Mouse (Mus musculus) hindbrain, postnatal 0 days (tissue): ENCODE results near the gene Iffo1. TPM values are rescaled to one million over a fixed set of nuclear protein-coding genes. Genes with fewer than 3 reads are reported as not detected.

ENCODE experiments used
- ATAC-seq: fragments of 200-750 bp; cut with Nextera tagmentation; 2 replicates; pipeline ENCODE4 v1.8.0; 2017; ENCODE audit warnings: mild to moderate bottlenecking, moderate TSS enrichment, moderate library complexity
- DNase-seq: peaks from one replicate; pipeline ENCODE4 v3.0.0-alpha.2; 2015; ENCODE audit warnings: low spot score
- H3K27ac ChIP-seq: fragments of 300-500 bp; sonication (generic); 2 replicates; pipeline ENCODE4 v1.5.1; 2014; ENCODE audit warnings: mild to moderate bottlenecking
- H3K27me3 ChIP-seq: fragments of 300-500 bp; sonication (generic); 2 replicates; pipeline ENCODE4 v1.6.1; 2014; ENCODE audit warnings: low read length, mixed read lengths; ENCODE audit not compliant: insufficient read depth
- H3K36me3 ChIP-seq: fragments of 300-500 bp; sonication (generic); 2 replicates; pipeline ENCODE4 v1.6.1; 2014; ENCODE audit warnings: low read length, mixed read lengths; ENCODE audit not compliant: insufficient read depth
- H3K4me1 ChIP-seq: fragments of 300-500 bp; sonication (generic); 2 replicates; pipeline ENCODE4 v1.6.1; 2014; ENCODE audit warnings: antibody characterized with exemption, low read length, mixed read lengths; ENCODE audit not compliant: insufficient read depth
- H3K4me2 ChIP-seq: fragments of 300-500 bp; sonication (generic); 2 replicates; pipeline ENCODE4 v1.6.1; 2014; ENCODE audit warnings: low read depth, mild to moderate bottlenecking, low read length, moderate library complexity, mixed read lengths
- H3K4me3 ChIP-seq: fragments of 300-500 bp; sonication (generic); 2 replicates; pipeline ENCODE4 v1.5.1; 2014; ENCODE audit warnings: low read length
- H3K9ac ChIP-seq: fragments of 300-500 bp; sonication (generic); replicated peaks from 2 replicates; pipeline ENCODE4 v1.6.1; 2014; ENCODE audit warnings: mild to moderate bottlenecking, low read length, moderate library complexity, mixed read lengths
- H3K9me3 ChIP-seq: fragments of 300-500 bp; sonication (generic); 2 replicates; pipeline ENCODE4 v1.6.1; 2016; ENCODE audit warnings: low read length, mixed read lengths
- CTCF ChIP-seq: IDR thresholded peaks from 2 replicates; pipeline ENCODE4 v1.5.1; 2016; ENCODE audit warnings: antibody characterized with exemption, control low read depth, low read depth
- WGBS: fragments of 180-500 bp; shearing (Covaris S2); extraction: QIAGEN DNeasy Blood & Tissue Kit; methylation state at CpG from one replicate; pipeline ENCODE4 v1.1.7; 2014; 5-methylcytosine and 5-hydroxymethylcytosine counted together
- polyA plus RNA-seq: library from polyadenylated mRNA; unstranded; fragments of >200 nt; fragmentation: Nextera tagmentation; extraction: Ambion mirVana; gene quantifications from 2 replicates; pipeline ENCODE4 v1.2.1, GENCODE M21; 2015
- total RNA-seq: library from RNA; depleted of rRNA; stranded (reverse); fragments of >200 nt; gene quantifications from 2 replicates; pipeline ENCODE4 v1.2.3, GENCODE M21; 2014

Gene Iffo1
- total and polyA plus RNA-seq, 2 experiments from 2014 or later = 20.3 to 30.5 TPM

DNA sequence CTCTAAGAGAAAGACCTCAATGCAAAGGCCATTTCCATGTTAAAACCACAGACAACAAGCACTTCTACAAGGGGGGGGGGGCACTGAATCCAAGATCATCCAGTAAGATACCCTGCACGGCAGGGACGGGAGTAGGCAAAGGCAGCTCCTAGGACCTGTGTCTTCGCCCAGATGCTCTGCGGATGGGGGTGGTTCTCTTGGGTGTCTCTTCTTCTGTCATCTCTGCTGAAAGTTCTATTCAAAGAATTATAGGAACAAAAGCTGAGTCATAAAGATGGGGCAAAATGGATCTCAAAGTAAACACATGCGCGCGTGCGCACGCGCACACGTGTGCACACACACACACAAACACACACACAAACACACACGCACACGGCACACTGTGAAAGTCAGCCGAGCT lies 23.0 kb downstream of the Iffo1 start:
- H3K4me2 ChIP-seq = no peak overlapping the region
- peaks cover 23% of the 10 kb centered on the region; the same call in 1 of the 2 replicates for H3K4me1 ChIP-seq
- no peaks in the 10 kb centered on the region for H3K9me3 ChIP-seq
- peak overlapping the region; percentile 90; the same call in 1 of the 2 replicates for H3K27ac ChIP-seq
- no peak overlapping the region for H3K9ac ChIP-seq
- WGBS = 90% methylated on average over 14 of the region's 14 CpGs
- ATAC-seq (no peak), DNase-seq (no peak)
- no peaks in the 10 kb centered on the region for H3K27me3 ChIP-seq
- peaks cover 47% of the 10 kb centered on the region for H3K36me3 ChIP-seq
- no peak overlapping the region for H3K4me3 ChIP-seq
- TF ChIP-seq CTCF = no peak

DNA sequence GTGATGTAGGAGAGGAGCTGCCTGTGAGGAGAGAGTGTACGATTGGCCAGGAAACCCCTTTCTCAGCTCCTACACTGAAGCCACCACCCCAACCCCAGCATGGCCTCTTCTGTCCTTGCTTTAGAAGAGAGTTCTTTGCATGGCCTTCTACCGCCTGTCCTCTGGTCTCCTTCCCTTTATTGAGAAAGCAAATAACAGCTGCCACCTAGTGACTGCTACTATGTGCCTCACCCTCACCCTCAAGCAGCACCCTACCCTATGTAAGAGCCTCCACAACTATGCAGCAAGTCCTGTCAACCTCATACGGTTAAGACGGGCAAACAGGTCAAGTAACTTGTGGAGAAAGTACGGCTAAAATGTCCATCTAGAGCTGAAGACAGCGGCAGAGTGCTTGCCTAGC lies 25.2 kb downstream of the Iffo1 start:
- peak; percentile 16; the same call in 1 of the 2 replicates for TF ChIP-seq CTCF
- Histone ChIP-seq H3K27ac (no peak overlapping the region), H3K36me3 (peaks cover 65% of the 10 kb centered on the region), H3K9ac (no peak overlapping the region), H3K27me3 (no peaks in the 10 kb centered on the region), H3K9me3 (no peaks in the 10 kb centered on the region), H3K4me2 (no peak overlapping the region), H3K4me1 (peaks cover 16% of the 10 kb centered on the region; the same call in 1 of the 2 replicates), H3K4me3 (no peak overlapping the region)
- ATAC-seq (no peak), DNase-seq (no peak)
- WGBS = 82% methylated on average over 6 of the region's 6 CpGs

DNA sequence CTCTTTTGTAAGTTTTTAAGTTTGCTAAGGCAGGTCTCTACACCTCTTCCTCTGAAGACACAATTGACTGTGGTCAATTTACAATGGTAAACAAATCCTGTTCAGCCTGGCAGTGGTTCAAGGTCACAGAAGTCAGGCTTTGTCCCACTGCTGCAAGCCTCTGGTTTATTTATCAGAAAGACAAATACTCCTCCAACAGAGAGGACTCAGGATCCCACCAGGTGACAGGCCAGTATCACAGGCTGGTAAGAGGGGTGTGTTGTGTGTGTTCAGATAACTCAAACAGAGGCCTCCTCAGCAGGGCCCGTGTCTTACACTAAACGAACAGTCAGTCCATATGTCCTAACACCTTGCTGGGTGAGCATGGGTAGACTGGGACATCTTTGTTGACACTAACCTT lies 27.4 kb downstream of the Iffo1 start:
- no peak for TF ChIP-seq CTCF
- WGBS = 74% methylated on average over 2 of the region's 2 CpGs
- no peak overlapping the region for H3K27ac ChIP-seq

DNA sequence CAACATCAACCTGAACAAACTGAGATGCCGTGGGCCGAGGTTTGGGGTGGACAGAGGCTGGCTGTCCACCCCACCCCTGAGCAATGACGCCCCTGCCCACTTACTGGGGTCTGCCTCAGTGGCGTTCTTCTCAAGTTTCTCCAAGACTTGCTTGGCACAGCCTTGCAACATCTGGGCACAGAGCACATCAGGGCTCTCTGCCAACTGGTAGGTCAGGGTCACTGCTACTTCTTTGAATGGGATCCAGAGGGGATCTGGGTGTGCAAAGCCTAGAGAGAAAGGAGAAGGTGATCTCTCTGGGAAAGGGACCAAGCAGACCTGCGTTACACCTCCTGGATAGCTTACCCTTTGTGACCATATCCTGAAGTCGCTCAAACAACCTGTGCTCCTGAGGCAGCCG lies 28.2 kb downstream of the Iffo1 start:
- no peaks in the 10 kb centered on the region for H3K27me3 ChIP-seq
- no peaks in the 10 kb centered on the region for H3K4me1 ChIP-seq
- ATAC-seq (no peak), DNase-seq (no peak)
- no peak overlapping the region for H3K4me2 ChIP-seq
- peaks cover 88% of the 10 kb centered on the region for H3K36me3 ChIP-seq
- no peak overlapping the region for H3K9ac ChIP-seq
- no peak for TF ChIP-seq CTCF
- no peak overlapping the region for H3K27ac ChIP-seq
- no peak overlapping the region for H3K4me3 ChIP-seq
- WGBS = 90% methylated on average over 7 of the region's 7 CpGs
- H3K9me3 ChIP-seq = no peaks in the 10 kb centered on the region

More for the DNA sequence above, 27.4 kb downstream of the Iffo1 start:
- Histone ChIP-seq H3K4me3 (no peak overlapping the region), H3K9ac (no peak overlapping the region), H3K4me2 (no peak overlapping the region), H3K4me1 (0 out of 2 replicates have a peak, but pooled peaks cover 2% of the 10 kb centered on the region), H3K36me3 (peaks cover 85% of the 10 kb centered on the region), H3K27me3 (no peaks in the 10 kb centered on the region), H3K9me3 (no peaks in the 10 kb centered on the region)
- ATAC-seq = no peak
- DNase-seq = no peak

DNA sequence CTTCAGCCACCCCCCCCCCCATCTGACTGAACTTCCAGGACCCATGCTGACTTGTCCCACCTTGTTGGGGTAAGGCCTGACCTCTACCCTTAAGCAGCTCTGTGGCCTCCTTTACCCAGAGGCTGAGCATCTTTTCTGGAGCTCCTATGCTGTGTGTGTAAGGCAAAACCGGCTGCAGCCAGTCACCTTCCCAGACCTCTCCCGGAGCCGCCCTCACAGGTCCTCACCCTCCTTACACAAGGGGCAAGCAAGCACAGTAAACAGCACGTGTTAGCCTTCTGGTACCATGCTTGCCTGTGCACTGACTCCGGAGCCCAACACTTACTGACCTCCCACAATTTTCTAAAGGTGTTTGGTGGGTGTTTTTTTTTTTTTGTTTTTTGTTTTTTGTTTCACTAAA lies 30.4 kb downstream of the Iffo1 start:
- DNase-seq = no peak
- Histone ChIP-seq H3K36me3 (peaks cover 83% of the 10 kb centered on the region), H3K4me2 (no peak overlapping the region), H3K4me3 (no peak overlapping the region), H3K9me3 (no peaks in the 10 kb centered on the region), H3K27ac (no peak overlapping the region), H3K27me3 (no peaks in the 10 kb centered on the region), H3K9ac (no peak overlapping the region), H3K4me1 (no peaks in the 10 kb centered on the region)
- 96% methylated on average over 5 of the region's 5 CpGs for whole genome bisulfite sequencing
- TF ChIP-seq CTCF = no peak
- ATAC-seq = no peak

DNA sequence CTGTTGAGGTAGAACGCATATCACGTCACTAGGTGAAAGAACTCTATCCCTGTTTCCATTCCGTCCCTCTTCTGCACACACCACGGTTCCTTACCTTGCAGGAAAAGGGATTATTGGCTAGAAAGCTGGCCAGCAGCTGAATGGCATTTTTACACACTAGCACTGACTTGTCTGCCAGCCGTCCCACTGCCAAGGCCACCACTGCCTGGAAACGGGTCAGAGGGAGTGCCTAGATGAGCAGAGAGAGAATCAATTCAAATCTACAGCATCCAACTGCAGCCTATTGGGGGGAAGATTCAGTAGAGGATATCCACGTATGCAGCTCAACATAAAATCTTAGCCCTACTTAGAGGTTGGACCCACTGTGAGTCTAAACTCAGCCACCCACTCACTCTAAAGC lies 34.6 kb downstream of the Iffo1 start:
- Histone ChIP-seq H3K4me2 (no peak overlapping the region), H3K27ac (no peak overlapping the region), H3K9me3 (no peaks in the 10 kb centered on the region), H3K4me1 (no peaks in the 10 kb centered on the region), H3K4me3 (no peak overlapping the region), H3K27me3 (no peaks in the 10 kb centered on the region), H3K9ac (no peak overlapping the region), H3K36me3 (peaks cover 72% of the 10 kb centered on the region)
- 87% methylated on average over 7 of the region's 7 CpGs for WGBS
- ATAC-seq (no peak), DNase-seq (no peak)
- TF ChIP-seq CTCF = no peak

DNA sequence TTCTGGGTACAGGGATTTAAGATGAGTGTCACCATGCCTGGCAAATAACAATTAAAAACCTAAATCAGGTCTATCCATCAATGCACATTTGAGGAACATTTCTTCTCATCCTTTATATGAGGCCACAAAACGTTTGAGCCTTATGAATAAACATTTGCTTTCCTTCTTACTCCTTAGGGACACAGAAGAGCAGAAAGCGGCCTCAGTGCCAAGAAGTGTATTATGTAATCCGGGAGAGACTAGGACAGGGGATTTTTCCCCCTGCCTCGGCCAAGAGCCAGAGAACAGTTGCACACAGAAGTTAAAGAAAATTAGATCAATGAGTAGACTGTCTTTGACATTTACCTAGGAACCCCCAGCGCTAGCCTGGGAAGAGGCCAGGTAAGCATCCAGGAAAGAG lies 37.1 kb downstream of the Iffo1 start:
- no peak for ATAC-seq
- H3K27ac ChIP-seq = no peak overlapping the region

More for the DNA sequence above, 37.1 kb downstream of the Iffo1 start:
- WGBS = 59% methylated on average over 5 of the region's 5 CpGs
- Histone ChIP-seq H3K27me3 (no peaks in the 10 kb centered on the region), H3K36me3 (peaks cover 71% of the 10 kb centered on the region), H3K4me2 (no peak overlapping the region), H3K9me3 (no peaks in the 10 kb centered on the region), H3K4me3 (no peak overlapping the region), H3K4me1 (no peaks in the 10 kb centered on the region), H3K9ac (no peak overlapping the region)
- DNase-seq = no peak
- no peak for TF ChIP-seq CTCF
